Mouse (Mus musculus): ENCODE measurements around the gene Rbfox2.

GRCm38 (mm10) chr15:77337926-77338325, 31.1 kb upstream of the Rbfox2 start:
- TF ChIP-seq CTCF (IDR thresholded peaks at IDR 0.05; ENCODE audit: low read depth, low read length) (no peak), POLR2A (IDR thresholded peaks at IDR 0.05; ENCODE audit: borderline replicate concordance, low read depth, low read length) (no peak)

Data from bone marrow macrophage, adult 2 months (primary cell).